Mouse (Mus musculus): ENCODE data around the gene Rsph1. TPM values are rescaled to one million over a fixed set of nuclear protein-coding genes. Genes with fewer than 3 reads are reported as not detected.

Rsph1 gene
- polyA plus RNA-seq, 1 experiment from 2014 or later, result 0.62 TPM

DNA sequence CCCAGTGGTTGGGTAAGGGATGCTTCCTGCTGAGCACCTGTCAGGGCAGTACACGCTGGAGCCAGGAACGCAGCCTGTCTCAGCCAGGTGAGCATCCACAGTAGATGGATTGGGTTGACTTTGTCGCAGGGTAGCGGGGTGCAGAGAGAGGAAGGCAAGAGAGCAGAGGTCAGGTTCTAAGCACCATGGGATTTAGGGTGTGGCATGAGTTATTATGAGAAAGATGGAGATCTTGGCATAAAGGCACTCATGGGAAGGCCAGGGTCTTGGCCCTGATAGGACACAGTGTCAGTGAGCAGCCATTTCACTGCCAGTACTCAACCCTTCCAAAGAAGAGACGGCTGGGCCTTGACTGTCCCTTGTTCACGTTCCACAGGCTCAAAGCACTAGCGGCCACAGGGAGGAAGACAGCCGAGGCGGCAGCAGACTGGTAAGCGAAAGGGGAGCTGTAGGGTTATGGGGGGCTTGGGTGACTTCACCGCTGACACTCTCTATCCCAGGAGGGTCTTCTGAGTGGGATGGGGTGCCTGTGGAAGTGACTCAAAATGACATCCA is 67.7 kb downstream of the Rsph1 start:
- Histone ChIP-seq H3K4me1 (ENCODE audit: control insufficient read depth, insufficient read depth, low read length) (no peaks in the 10 kb centered on the region), H3K27me3 (ENCODE audit: control insufficient read depth, insufficient read depth, low read length) (no peaks in the 10 kb centered on the region), H3K4me2 (replicated peaks; ENCODE audit: low read depth, low read length) (no peak overlapping the region), H3K27ac (ENCODE audit: low read length) (no peak overlapping the region), H3K36me3 (ENCODE audit: control insufficient read depth, insufficient read depth, low read length) (no peaks in the 10 kb centered on the region), H3K9me3 (ENCODE audit: control insufficient read depth, low read depth, low read length) (no peaks in the 10 kb centered on the region), H3K4me3 (ENCODE audit: low read depth, low read length) (no peak overlapping the region), H3K9ac (replicated peaks; ENCODE audit: low read depth, low read length) (no peak overlapping the region)
- 91% methylated on average over 11 of the region's 11 CpGs for WGBS
- ATAC-seq (ENCODE audit: insufficient number of reproducible peaks, insufficient read depth, low FRiP score, low read depth), result no peak

DNA sequence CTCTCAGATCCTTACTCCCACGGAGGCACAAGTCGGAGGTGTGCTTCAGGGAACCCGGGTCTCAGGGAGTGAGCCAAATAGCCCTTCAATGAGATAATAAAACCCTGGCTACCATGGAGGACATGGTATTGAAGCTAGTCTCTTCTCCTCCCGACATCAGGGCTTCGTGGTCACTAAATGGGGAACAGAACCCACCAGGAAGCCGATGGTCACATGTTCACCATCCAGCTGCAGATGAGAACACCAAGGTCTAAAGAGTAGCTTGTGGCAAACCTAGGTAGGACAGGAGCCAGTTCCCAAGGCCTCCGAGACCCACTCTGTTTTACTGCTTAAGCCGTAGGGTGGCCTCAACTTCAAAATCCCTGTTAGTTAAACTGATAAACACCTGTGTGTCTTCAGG is 68.5 kb downstream of the Rsph1 start:
- Histone ChIP-seq H3K27me3 (ENCODE audit: control insufficient read depth, insufficient read depth, low read length) (no peaks in the 10 kb centered on the region), H3K9ac (replicated peaks; ENCODE audit: low read depth, low read length) (no peak overlapping the region), H3K36me3 (ENCODE audit: control insufficient read depth, insufficient read depth, low read length) (no peaks in the 10 kb centered on the region), H3K4me1 (ENCODE audit: control insufficient read depth, insufficient read depth, low read length) (no peaks in the 10 kb centered on the region), H3K4me2 (replicated peaks; ENCODE audit: low read depth, low read length) (no peak overlapping the region), H3K4me3 (ENCODE audit: low read depth, low read length) (no peak overlapping the region), H3K9me3 (ENCODE audit: control insufficient read depth, low read depth, low read length) (no peaks in the 10 kb centered on the region), H3K27ac (ENCODE audit: low read length) (no peak overlapping the region)
- ATAC-seq (ENCODE audit: insufficient number of reproducible peaks, insufficient read depth, low FRiP score, low read depth), result no peak
- WGBS, result 84% methylated on average over 8 of the region's 8 CpGs

DNA sequence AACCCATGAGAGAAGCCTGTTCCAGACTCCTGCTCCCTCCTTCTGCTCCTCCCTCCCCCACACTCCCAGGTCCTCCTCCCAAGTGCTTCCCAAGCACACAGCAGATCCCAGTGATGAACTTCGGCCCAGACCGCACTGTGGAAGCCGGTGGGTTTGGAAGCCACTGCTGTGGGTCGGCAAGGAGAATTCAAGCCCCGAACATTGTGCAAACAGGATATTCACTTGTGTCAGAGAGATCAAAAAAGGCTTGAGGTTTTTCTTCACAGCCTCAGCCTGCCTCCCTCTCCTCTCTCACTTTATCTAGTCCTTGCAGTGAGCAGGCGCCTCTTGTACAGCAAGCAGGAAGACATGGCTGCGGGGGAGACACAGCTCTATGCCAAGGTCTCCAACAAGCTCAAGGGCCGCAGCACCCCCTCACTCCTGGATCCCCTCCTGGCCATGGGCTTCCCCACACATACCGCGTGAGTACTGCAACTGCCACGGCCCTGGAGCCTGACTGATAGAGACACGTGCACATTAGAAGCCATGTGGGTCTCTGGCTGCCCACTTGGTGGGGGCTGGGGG is 69.3 kb downstream of the Rsph1 start, which contains the start of gene Ubash3a:
TSS of gene Ubash3a (plus strand) at position 103 of the 564 bp plus-strand sequence.
- no peaks in the 10 kb centered on the region for H3K4me1 ChIP-seq (ENCODE audit: control insufficient read depth, insufficient read depth, low read length)
- no peak within 1 kb of the TSS for H3K4me2 ChIP-seq (replicated peaks; ENCODE audit: low read depth, low read length)
- no peak within 1 kb of the TSS for H3K4me3 ChIP-seq (ENCODE audit: low read depth, low read length)
- no peaks in the 10 kb centered on the region for H3K36me3 ChIP-seq (ENCODE audit: control insufficient read depth, insufficient read depth, low read length)
- no peak within 1 kb of the TSS for H3K9ac ChIP-seq (replicated peaks; ENCODE audit: low read depth, low read length)
- H3K27ac ChIP-seq (ENCODE audit: low read length), result no peak within 1 kb of the TSS
- ATAC-seq (ENCODE audit: insufficient number of reproducible peaks, insufficient read depth, low FRiP score, low read depth), result no peak
- H3K9me3 ChIP-seq (ENCODE audit: control insufficient read depth, low read depth, low read length), result no peaks in the 10 kb centered on the region
- H3K27me3 ChIP-seq (ENCODE audit: control insufficient read depth, insufficient read depth, low read length), result no peaks in the 10 kb centered on the region
- 61% methylated on average over 12 of the region's 12 CpGs for WGBS

Other genes starting within 250 kb of the Rsph1 start
- 5.9 and 6.6 TPM in 2 replicates for gene Abcg1, start 219.7 kb downstream of the Rsph1 start, polyA plus RNA-seq (2014; fragmentation: Nextera tagmentation; extraction: Ambion mirVana)
- 21.9 and 22.6 TPM in 2 replicates for gene Tff3, start 147.7 kb downstream of the Rsph1 start, polyA plus RNA-seq (2014; fragmentation: Nextera tagmentation; extraction: Ambion mirVana)
- gene Tff2, start 133.1 kb downstream of the Rsph1 start, polyA plus RNA-seq (2014; fragmentation: Nextera tagmentation; extraction: Ambion mirVana), result 17.7 and 18.5 TPM in 2 replicates
- 83.1 and 87.0 TPM in 2 replicates for gene Tff1, start 112.1 kb downstream of the Rsph1 start, polyA plus RNA-seq (2014; fragmentation: Nextera tagmentation; extraction: Ambion mirVana)
- 0.34 and 0.43 TPM in 2 replicates for gene Tmprss3, start 78.4 kb downstream of the Rsph1 start, polyA plus RNA-seq (2014; fragmentation: Nextera tagmentation; extraction: Ambion mirVana)
- 0.21 and 0.49 TPM in 2 replicates for gene Ubash3a, start 69.5 kb downstream of the Rsph1 start, polyA plus RNA-seq (2014; fragmentation: Nextera tagmentation; extraction: Ambion mirVana)
- gene Slc37a1, start 9.4 kb upstream of the Rsph1 start, polyA plus RNA-seq (2014; fragmentation: Nextera tagmentation; extraction: Ambion mirVana), result 7.9 and 10.1 TPM in 2 replicates
- gene Pde9a, start 108.8 kb upstream of the Rsph1 start, polyA plus RNA-seq (2014; fragmentation: Nextera tagmentation; extraction: Ambion mirVana), result 39.6 and 42.8 TPM in 2 replicates
- 34.7 and 36.7 TPM in 2 replicates for gene Wdr4, start 242.6 kb upstream of the Rsph1 start, polyA plus RNA-seq (2014; fragmentation: Nextera tagmentation; extraction: Ambion mirVana)
- gene Ndufv3, start 242.7 kb upstream of the Rsph1 start, polyA plus RNA-seq (2014; fragmentation: Nextera tagmentation; extraction: Ambion mirVana), result 296 and 346 TPM in 2 replicates

Data from stomach, embryonic 14.5 days (tissue).